In the genomic region with DNA sequence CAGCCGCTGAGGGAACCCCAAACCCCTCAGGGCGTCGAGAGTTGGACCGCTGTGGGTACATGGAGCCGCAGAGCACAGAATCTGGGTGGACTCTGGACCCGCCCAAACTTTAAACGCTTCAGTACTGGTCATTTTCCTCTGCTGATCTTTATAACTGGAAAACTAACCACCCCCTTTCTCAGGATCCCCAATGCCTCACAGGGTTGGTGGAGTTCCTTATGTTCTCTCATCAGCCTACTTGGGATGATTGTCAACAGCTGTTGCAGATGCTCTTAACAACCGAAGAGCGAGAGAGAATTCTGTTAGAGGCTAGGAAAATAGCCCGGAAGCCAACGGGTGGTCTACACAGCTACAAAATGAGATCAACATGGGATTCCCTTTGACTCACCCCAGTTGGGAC, we compare ENCODE assay signal across 8 mouse cellular contexts. TPM values are rescaled to one million over a fixed set of nuclear protein-coding genes. Genes with fewer than 3 reads are reported as not detected.
DNase-seq lines count a peak whose midpoint lies in the region; ATAC-seq and TF ChIP-seq lines count a peak whose summit lies in the region.
"Not testable (repeated sequence)": the region's sequence is repeated elsewhere in the genome, so short reads cannot be mapped to it uniquely, and the experiment has no call there.

A gene (plus strand): TSS at position 301 of the 400 bp plus-strand sequence.

- not testable (repeated sequence) for TF ChIP-seq POLR2A in bone marrow macrophage, adult 2 months (IDR thresholded peaks at IDR 0.05; ENCODE audit: borderline replicate concordance, low read depth, low read length)

- DNase-seq in intestine, embryonic 14.5 days (ENCODE audit: low spot score); lung, embryonic 14.5 days: not testable (repeated sequence)

- H3K27me3 ChIP-seq in heart, embryonic 13.5 days (replicated peaks); intestine, embryonic 14.5 days (replicated peaks; ENCODE audit: control insufficient read depth, insufficient read depth, low read length); limb, embryonic 13.5 days; lung, embryonic 14.5 days (ENCODE audit: insufficient read depth, low read length): not testable (repeated sequence)

- H3K4me2 ChIP-seq in heart, embryonic 13.5 days; intestine, embryonic 14.5 days (ENCODE audit: low read length); limb, embryonic 13.5 days (replicated peaks); lung, embryonic 14.5 days: not testable (repeated sequence)

- not testable (repeated sequence) for H3K36me3 ChIP-seq in heart, embryonic 13.5 days; intestine, embryonic 14.5 days (ENCODE audit: control insufficient read depth, insufficient read depth, low read length); limb, embryonic 13.5 days; lung, embryonic 14.5 days (ENCODE audit: insufficient read depth)

- ATAC-seq in CD4-positive, CD25-positive, alpha-beta regulatory T cell, adult 4 months; erythroid progenitor cell, adult 5-6 weeks (replicated peaks; ENCODE audit: low FRiP score, poor library complexity, severe bottlenecking); heart, embryonic 13.5 days (ENCODE audit: extremely low read depth, insufficient number of reproducible peaks, low FRiP score, low TSS enrichment); intestine, embryonic 14.5 days (replicated peaks; ENCODE audit: low FRiP score, low TSS enrichment, low read depth); limb, embryonic 13.5 days (ENCODE audit: low FRiP score, low read depth); lung, embryonic 14.5 days (ENCODE audit: insufficient read depth); monocyte, adult 5-6 weeks (replicated peaks; ENCODE audit: insufficient number of reproducible peaks, low FRiP score, low TSS enrichment, poor library complexity, severe bottlenecking): not testable (repeated sequence)

- H3K9me3 ChIP-seq in heart, embryonic 13.5 days; intestine, embryonic 14.5 days (ENCODE audit: control insufficient read depth, low read length); limb, embryonic 13.5 days; lung, embryonic 14.5 days (ENCODE audit: low read depth, low read length): not testable (repeated sequence)

- 89% methylated on average over 11 of the region's 11 CpGs for WGBS in heart, embryonic 13.5 days
- 92% methylated on average over 11 of the region's 11 CpGs for WGBS in intestine, embryonic 14.5 days
- WGBS in limb, embryonic 13.5 days = 83% methylated on average over 11 of the region's 11 CpGs
- 89% methylated on average over 11 of the region's 11 CpGs for WGBS in lung, embryonic 14.5 days

- H3K4me3 ChIP-seq in bone marrow macrophage, adult 2 months (ENCODE audit: insufficient read depth, low read length); heart, embryonic 13.5 days; intestine, embryonic 14.5 days (ENCODE audit: low read depth, low read length); limb, embryonic 13.5 days; lung, embryonic 14.5 days (ENCODE audit: low read depth, low read length): not testable (repeated sequence)

- not testable (repeated sequence) for TF ChIP-seq CTCF in bone marrow macrophage, adult 2 months (IDR thresholded peaks at IDR 0.05; ENCODE audit: low read depth, low read length); lung, embryonic 14.5 days (IDR thresholded peaks at IDR 0.05; ENCODE audit: low read depth)

- not testable (repeated sequence) for H3K9ac ChIP-seq in heart, embryonic 13.5 days; intestine, embryonic 14.5 days (ENCODE audit: low read length); limb, embryonic 13.5 days; lung, embryonic 14.5 days

- H3K27ac ChIP-seq in bone marrow macrophage, adult 2 months (ENCODE audit: insufficient read depth, low read depth, low read length); heart, embryonic 13.5 days (replicated peaks); intestine, embryonic 14.5 days (ENCODE audit: low read depth); limb, embryonic 13.5 days; lung, embryonic 14.5 days (ENCODE audit: low read depth): not testable (repeated sequence)

- H3K4me1 ChIP-seq in bone marrow macrophage, adult 2 months (ENCODE audit: control insufficient read depth, insufficient read depth, low read length) = peaks cover 18% of the 10 kb centered on the region
- not testable (repeated sequence) for H3K4me1 ChIP-seq in heart, embryonic 13.5 days; intestine, embryonic 14.5 days (replicated peaks; ENCODE audit: control insufficient read depth, insufficient read depth, low read length); limb, embryonic 13.5 days; lung, embryonic 14.5 days (ENCODE audit: insufficient read depth)

RNA-seq across cellular contexts. Expression of the gene that starts here (rescaled TPM):
- 10 to 100 TPM; 43.5 to 49.8 TPM for polyA plus RNA-seq in CD4-positive, CD25-positive, alpha-beta regulatory T cell, adult 4 months (2017; shearing (Covaris generic))
- polyA plus RNA-seq in bone marrow macrophage, adult 2 months (2012; ENCODE audit: insufficient read depth, insufficient read length, missing spikeins) = 101 and 108 TPM in 2 replicates
- 154 and 179 TPM in 2 replicates for total RNA-seq in erythroid progenitor cell, adult 5-6 weeks (2015; ENCODE audit: low replicate concordance)
- total RNA-seq in erythroid progenitor cell, adult 5-6 weeks (2017; ENCODE audit: low replicate concordance) = 182 and 186 TPM in 2 replicates
- polyA plus RNA-seq in heart, embryonic 13.5 days (2015; fragmentation: Nextera tagmentation; extraction: Ambion mirVana) = 16.9 and 17.5 TPM in 2 replicates
- 19.9 and 23.0 TPM in 2 replicates for polyA plus RNA-seq in intestine, embryonic 14.5 days (2014; fragmentation: Nextera tagmentation; extraction: Ambion mirVana)
- 17.5 and 19.3 TPM in 2 replicates for polyA plus RNA-seq in limb, embryonic 13.5 days (2015; fragmentation: Nextera tagmentation; extraction: Ambion mirVana)
- 34.9 and 37.9 TPM in 2 replicates for polyA plus RNA-seq in lung, embryonic 14.5 days (2014; fragmentation: Nextera tagmentation; extraction: Ambion mirVana)
- 148 to 161 TPM (median 159 TPM) in 3 replicates for total RNA-seq in monocyte, adult 5-6 weeks (2017)
